Comparison of ENCODE assay signal across 19 mouse cellular contexts in the genomic region with DNA sequence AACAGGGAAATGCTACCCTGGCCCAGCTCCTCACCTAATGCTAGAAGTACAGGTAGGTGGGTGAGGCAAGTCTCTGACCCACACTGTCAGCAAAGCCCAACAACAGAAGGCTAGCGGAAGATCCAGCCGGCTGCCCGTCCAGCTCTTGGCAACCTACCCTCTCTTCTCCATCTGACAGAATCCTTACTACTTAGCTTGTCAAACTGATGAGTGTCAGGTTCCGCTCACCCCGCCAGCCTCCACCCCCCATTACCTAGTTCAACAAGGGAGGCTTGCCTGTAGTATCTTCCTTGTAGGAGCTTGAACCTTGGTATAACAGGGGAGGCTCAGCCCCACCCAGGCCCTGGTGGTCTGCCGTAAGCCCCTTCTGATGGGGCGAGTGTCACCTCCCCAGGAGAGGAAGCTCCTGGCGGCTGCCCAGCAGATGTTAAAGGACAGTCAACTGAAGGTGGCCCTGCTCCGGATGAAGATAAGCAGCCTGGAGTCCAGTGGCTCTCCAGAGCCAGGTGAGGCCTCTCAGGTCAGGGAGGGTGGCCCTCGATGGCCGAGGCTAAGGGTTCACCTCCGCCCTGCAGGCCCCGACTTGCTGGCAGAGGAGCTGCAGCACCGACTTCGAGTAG. TPM values are rescaled to one million over a fixed set of nuclear protein-coding genes. Genes with fewer than 3 reads are reported as not detected.
DNase-seq lines count a peak whose midpoint lies in the region; ATAC-seq and TF ChIP-seq lines count a peak whose summit lies in the region.
"Had no signal": no experiment of that assay in that cellular context is flagged by ENCODE, and none has a peak within 500 bp of the region (broad histone marks: within the 10 kb centered on the region; RNA-seq: fewer than 3 reads in every experiment).

No protein-coding gene starts in this region.

- no peak for DNase-seq in gastrocnemius, adult 2 months
- DNase-seq in gastrocnemius, postnatal 10 days: no peak
- no peak for DNase-seq in hindbrain, embryonic 10.5 days (ENCODE audit: low spot score)
- DNase-seq in testis, postnatal 10 days (ENCODE audit: low spot score): no peak
- no peak for DNase-seq in adrenal gland, postnatal 14 days
- DNase-seq: adrenal gland, adult 8-10 months; cerebellum, adult 8-10 months; embryo, embryonic 11 days; kidney, adult 18-20 months; kidney, postnatal 4 days had no signal

- ATAC-seq in hindbrain, embryonic 16.5 days: no peak
- ATAC-seq: forebrain, embryonic 15.5 days had no signal

- 93% methylated on average over 15 of the region's 15 CpGs for WGBS in hindbrain, embryonic 10.5 days
- 89% methylated on average over 15 of the region's 15 CpGs for WGBS in hindbrain, embryonic 16.5 days

- H3K9ac ChIP-seq in hindbrain, embryonic 16.5 days (ENCODE audit: low read depth, low read length): no peak overlapping the region
- H3K9ac ChIP-seq: forebrain, embryonic 15.5 days; hindbrain, embryonic 14.5 days; limb, embryonic 13.5 days; lung, embryonic 15.5 days had no signal

- no peak for TF ChIP-seq POLR2A in testis, adult 2 months (IDR thresholded peaks at IDR 0.05; ENCODE audit: control insufficient read depth, low read depth, low read length)

- intact Hi-C loops in gastrocnemius, adult 2 months (cut with DNase I): no loop called here

- H3K4me2 ChIP-seq in hindbrain, embryonic 16.5 days (ENCODE audit: low read length): no peak overlapping the region
- H3K4me2 ChIP-seq: forebrain, embryonic 15.5 days; hindbrain, embryonic 14.5 days; limb, embryonic 13.5 days; liver, embryonic 11.5 days; lung, embryonic 15.5 days; midbrain, embryonic 11.5 days had no signal

- peak overlapping the region; percentile 64 for H3K4me3 ChIP-seq in gastrocnemius, adult 2 months
- no peak overlapping the region for H3K4me3 ChIP-seq in hindbrain, embryonic 10.5 days
- no peak overlapping the region for H3K4me3 ChIP-seq in hindbrain, embryonic 16.5 days (ENCODE audit: low read length)
- no peak overlapping the region for H3K4me3 ChIP-seq in testis, adult 2 months (ENCODE audit: control insufficient read depth, low read depth, low read length)
- H3K4me3 ChIP-seq: forebrain, embryonic 15.5 days; limb, embryonic 13.5 days; lung, embryonic 15.5 days; myocyte had no signal

- H3K27ac ChIP-seq in gastrocnemius, adult 2 months: peak overlapping the region; percentile 88; the same call in 1 of the 2 replicates
- H3K27ac ChIP-seq in hindbrain, embryonic 10.5 days: peak overlapping the region; percentile 23; the same call in 1 of the 2 replicates
- no peak overlapping the region for H3K27ac ChIP-seq in hindbrain, embryonic 16.5 days (ENCODE audit: low read depth, low read length)
- H3K27ac ChIP-seq in testis, adult 2 months (ENCODE audit: control insufficient read depth, insufficient read depth, low read depth, low read length): peak overlapping the region; percentile 43; the same call in 1 of the 2 replicates
- H3K27ac ChIP-seq: forebrain, embryonic 15.5 days; hindbrain, embryonic 14.5 days; limb, embryonic 13.5 days; lung, embryonic 15.5 days had no signal

- peaks cover 15% of the 10 kb centered on the region for H3K36me3 ChIP-seq in hindbrain, embryonic 10.5 days
- no peaks in the 10 kb centered on the region for H3K36me3 ChIP-seq in hindbrain, embryonic 16.5 days (ENCODE audit: control insufficient read depth, insufficient read depth, low read length)
- no peaks in the 10 kb centered on the region for H3K36me3 ChIP-seq in testis, adult 2 months (ENCODE audit: control insufficient read depth, insufficient read depth, low read length)
- H3K36me3 ChIP-seq: forebrain, embryonic 15.5 days; lung, embryonic 15.5 days had no signal

- H3K9me3 ChIP-seq in hindbrain, embryonic 10.5 days: no peaks in the 10 kb centered on the region
- H3K9me3 ChIP-seq in hindbrain, embryonic 16.5 days (ENCODE audit: control insufficient read depth, low read length): no peaks in the 10 kb centered on the region
- H3K9me3 ChIP-seq: forebrain, embryonic 15.5 days; limb, embryonic 13.5 days; lung, embryonic 15.5 days had no signal

- H3K4me1 ChIP-seq in hindbrain, embryonic 10.5 days (replicated peaks): peaks cover 48% of the 10 kb centered on the region
- H3K4me1 ChIP-seq in hindbrain, embryonic 16.5 days (ENCODE audit: control insufficient read depth, insufficient read depth, low read depth, low read length): peaks cover 8% of the 10 kb centered on the region; the same call in 1 of the 2 replicates
- H3K4me1 ChIP-seq in testis, adult 2 months (ENCODE audit: control insufficient read depth, insufficient read depth, low read length): peaks cover 21% of the 10 kb centered on the region

- H3K27me3 ChIP-seq in hindbrain, embryonic 10.5 days (ENCODE audit: insufficient read depth, poor library complexity, severe bottlenecking): no peaks in the 10 kb centered on the region
- H3K27me3 ChIP-seq in hindbrain, embryonic 16.5 days (replicated peaks; ENCODE audit: control insufficient read depth, insufficient read depth, low read length): no peaks in the 10 kb centered on the region
- H3K27me3 ChIP-seq in testis, adult 2 months (ENCODE audit: control insufficient read depth, insufficient read depth, low read length): no peaks in the 10 kb centered on the region
- H3K27me3 ChIP-seq: forebrain, embryonic 15.5 days; limb, embryonic 13.5 days; lung, embryonic 15.5 days had no signal

- TF ChIP-seq CTCF in gastrocnemius, adult 2 months (IDR thresholded peaks at IDR 0.05): no peak
- TF ChIP-seq CTCF in testis, adult 2 months (IDR thresholded peaks at IDR 0.05; ENCODE audit: control insufficient read depth, insufficient read depth, insufficient replicate concordance, low read depth, low read length): no peak

RNA-seq across cellular contexts. Expression of a gene that starts 2.8 kb away (rescaled TPM):
- 1 to 10 TPM; 3.6 to 4.1 TPM for total RNA-seq in gastrocnemius, adult 2 months (2021)
- 1 to 10 TPM; 4.5 to 8.3 TPM for total RNA-seq in gastrocnemius, postnatal 10 days (2021)
- 9.7 TPM in 2 replicates for polyA plus RNA-seq in hindbrain, embryonic 10.5 days (2016; fragmentation: Nextera tagmentation; extraction: Ambion mirVana)
- 1.6 and 2.1 TPM in 2 replicates for polyA plus RNA-seq in hindbrain, embryonic 16.5 days (2015; fragmentation: Nextera tagmentation; extraction: Ambion mirVana)
- 5.8 and 6.0 TPM in 2 replicates for polyA plus RNA-seq in testis, adult 2 months (2012; rRNA removed)
- 5.7 and 10.9 TPM in 2 replicates for total RNA-seq in adrenal gland, postnatal 14 days (2021)

RNA-seq across cellular contexts. Expression of a gene that starts 13.2 kb away (rescaled TPM):
- 1 to 10 TPM; 2.0 to 3.5 TPM for total RNA-seq in gastrocnemius, adult 2 months (2021)
- total RNA-seq in gastrocnemius, postnatal 10 days (2021): 1 to 10 TPM; 3.4 to 4.2 TPM
- polyA plus RNA-seq in hindbrain, embryonic 10.5 days (2016; fragmentation: Nextera tagmentation; extraction: Ambion mirVana): 37.6 and 41.5 TPM in 2 replicates
- polyA plus RNA-seq in hindbrain, embryonic 16.5 days (2015; fragmentation: Nextera tagmentation; extraction: Ambion mirVana): 31.3 and 32.2 TPM in 2 replicates
- polyA plus RNA-seq in testis, adult 2 months (2012; rRNA removed): 156 and 170 TPM in 2 replicates
- 13.9 and 18.3 TPM in 2 replicates for total RNA-seq in adrenal gland, postnatal 14 days (2021)

RNA-seq across cellular contexts. Expression of a gene that starts 23.1 kb away (rescaled TPM):
- 100 to 1,000 TPM in 1 of 2 experiments, 10 to 100 TPM in 1; 93.8 to 110 TPM for total RNA-seq in gastrocnemius, adult 2 months (2021)
- total RNA-seq in gastrocnemius, postnatal 10 days (2021): 100 to 1,000 TPM; 128 to 134 TPM
- polyA plus RNA-seq in hindbrain, embryonic 10.5 days (2016; fragmentation: Nextera tagmentation; extraction: Ambion mirVana): 607 and 799 TPM in 2 replicates
- 284 and 285 TPM in 2 replicates for polyA plus RNA-seq in hindbrain, embryonic 16.5 days (2015; fragmentation: Nextera tagmentation; extraction: Ambion mirVana)
- polyA plus RNA-seq in testis, adult 2 months (2012; rRNA removed): 32.7 and 38.9 TPM in 2 replicates
- 250 and 278 TPM in 2 replicates for total RNA-seq in adrenal gland, postnatal 14 days (2021)

RNA-seq across cellular contexts. Expression of a gene that starts 31.6 kb away (rescaled TPM):
- 1 to 10 TPM; 4.4 to 5.0 TPM for total RNA-seq in gastrocnemius, adult 2 months (2021)
- total RNA-seq in gastrocnemius, postnatal 10 days (2021): 1 to 10 TPM; 4.7 to 5.4 TPM
- polyA plus RNA-seq in hindbrain, embryonic 10.5 days (2016; fragmentation: Nextera tagmentation; extraction: Ambion mirVana): 27.3 and 36.7 TPM in 2 replicates
- 76.4 and 78.1 TPM in 2 replicates for polyA plus RNA-seq in hindbrain, embryonic 16.5 days (2015; fragmentation: Nextera tagmentation; extraction: Ambion mirVana)
- 77.0 and 84.3 TPM in 2 replicates for polyA plus RNA-seq in testis, adult 2 months (2012; rRNA removed)
- 18.5 and 20.2 TPM in 2 replicates for total RNA-seq in adrenal gland, postnatal 14 days (2021)

RNA-seq across cellular contexts. Expression of a gene that starts 44.1 kb away (rescaled TPM):
- total RNA-seq in gastrocnemius, adult 2 months (2021): 10 to 100 TPM; 23.1 to 25.2 TPM
- 10 to 100 TPM; 18.9 to 21.7 TPM for total RNA-seq in gastrocnemius, postnatal 10 days (2021)
- polyA plus RNA-seq in hindbrain, embryonic 10.5 days (2016; fragmentation: Nextera tagmentation; extraction: Ambion mirVana): 6.5 and 8.7 TPM in 2 replicates
- polyA plus RNA-seq in hindbrain, embryonic 16.5 days (2015; fragmentation: Nextera tagmentation; extraction: Ambion mirVana): 10.4 and 11.3 TPM in 2 replicates
- 62.3 and 62.4 TPM in 2 replicates for polyA plus RNA-seq in testis, adult 2 months (2012; rRNA removed)
- 32.4 and 40.5 TPM in 2 replicates for total RNA-seq in adrenal gland, postnatal 14 days (2021)
